Mouse (Mus musculus): ENCODE measurements around the gene Gucy2d. TPM values are rescaled to one million over a fixed set of nuclear protein-coding genes. Genes with fewer than 3 reads are reported as not detected.

Gucy2d gene
- 0.22 TPM in 1 of 2 replicates, not detected in the other for polyA plus RNA-seq (2016; fragmentation: Nextera tagmentation; extraction: Ambion mirVana)

- ATAC-seq (ENCODE audit: low FRiP score) = no peak
- no peak within 1 kb of the TSS for H3K4me3 ChIP-seq
- no peaks in the 10 kb centered on the region for H3K9me3 ChIP-seq (replicated peaks)
- H3K27me3 ChIP-seq = no peaks in the 10 kb centered on the region
- H3K4me1 ChIP-seq = no peaks in the 10 kb centered on the region
- H3K27ac ChIP-seq = no peak within 1 kb of the TSS
- no peak within 1 kb of the TSS for H3K9ac ChIP-seq
- WGBS = 52% methylated on average over 10 of the region's 10 CpGs
- no peaks in the 10 kb centered on the region for H3K36me3 ChIP-seq
- no peak within 1 kb of the TSS for H3K4me2 ChIP-seq (replicated peaks)
Measured at GRCm38 (mm10) chr7:98439956-98440466, at the start of gene Gucy2d. Gene Gucy2d, plus strand, starts transcription at chr7:98440416.

DNA sequence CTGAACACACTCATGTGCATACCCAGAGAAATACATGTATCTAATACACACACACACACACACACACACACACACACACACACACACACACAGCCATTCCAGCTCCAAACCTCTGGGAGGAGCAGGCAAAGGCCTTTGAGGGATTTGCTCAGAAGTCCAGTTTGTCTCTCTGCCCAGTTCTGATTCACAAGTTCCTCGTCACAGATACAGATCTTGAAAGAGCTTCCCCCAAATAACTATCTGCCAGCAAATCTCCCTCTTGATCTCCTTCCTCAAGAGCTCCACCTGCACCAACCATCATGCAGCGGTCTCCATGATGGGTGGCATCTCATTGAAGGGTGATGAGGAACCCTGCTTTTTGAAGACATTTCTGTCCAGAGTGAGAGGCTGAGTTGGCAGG is 49.7 kb upstream of the Gucy2d start:
- no peak overlapping the region for H3K4me3 ChIP-seq
- 79% methylated on average over 2 of the region's 2 CpGs for WGBS

GRCm38 (mm10) chr7:98391351-98391936 is 48.8 kb upstream of the Gucy2d start:
- H3K27me3 ChIP-seq = no peaks in the 10 kb centered on the region
- H3K9me3 ChIP-seq (replicated peaks) = no peaks in the 10 kb centered on the region

More for the DNA sequence above, 49.7 kb upstream of the Gucy2d start:
- Histone ChIP-seq H3K36me3 (no peaks in the 10 kb centered on the region), H3K4me1 (no peaks in the 10 kb centered on the region), H3K27me3 (no peaks in the 10 kb centered on the region), H3K9me3 (replicated peaks) (no peaks in the 10 kb centered on the region), H3K9ac (no peak overlapping the region), H3K27ac (no peak overlapping the region), H3K4me2 (replicated peaks) (no peak overlapping the region)
- ATAC-seq (ENCODE audit: low FRiP score) = no peak

DNA sequence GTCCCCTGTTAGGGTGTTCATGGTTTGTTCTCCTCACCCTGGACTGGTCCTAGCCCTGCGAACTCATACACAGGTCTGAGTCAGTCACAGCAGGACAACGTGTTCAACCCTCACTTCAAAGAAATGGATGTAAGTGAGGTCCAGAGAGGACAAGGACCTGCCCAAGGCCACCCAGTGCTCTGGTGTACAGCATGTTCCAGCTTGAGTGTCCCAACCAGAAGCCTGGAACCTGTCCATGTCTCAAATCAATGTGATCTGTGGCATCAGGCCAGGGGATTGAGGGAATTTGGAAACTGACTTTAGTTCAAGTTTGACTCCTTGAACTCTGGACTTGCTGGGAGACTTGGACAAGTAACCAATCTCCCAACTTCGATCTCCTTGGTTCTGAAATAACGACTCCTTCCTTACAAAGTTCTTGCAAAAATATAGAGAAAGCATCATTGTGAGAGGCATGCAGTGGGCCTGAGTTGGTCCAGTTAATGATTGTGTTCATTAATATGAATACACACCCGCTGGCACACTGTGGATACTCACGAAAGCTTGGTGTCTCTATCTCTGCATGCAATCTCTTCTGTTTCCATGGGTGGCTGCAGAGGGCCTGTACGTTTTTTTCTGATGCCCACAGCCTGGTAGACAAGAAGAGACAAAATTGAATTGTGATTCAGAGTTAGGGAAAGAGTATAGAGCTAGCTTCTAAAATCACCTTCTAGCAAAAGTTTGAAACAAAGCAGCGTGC is 47.6 kb upstream of the Gucy2d start:
- no peaks in the 10 kb centered on the region for H3K9me3 ChIP-seq (replicated peaks)
- no peak overlapping the region for H3K9ac ChIP-seq
- no peak overlapping the region for H3K4me2 ChIP-seq (replicated peaks)
- 86% methylated on average over 8 of the region's 8 CpGs for WGBS
- no peaks in the 10 kb centered on the region for H3K27me3 ChIP-seq
- H3K36me3 ChIP-seq = no peaks in the 10 kb centered on the region
- ATAC-seq (ENCODE audit: low FRiP score) = no peak
- H3K4me1 ChIP-seq = no peaks in the 10 kb centered on the region
- H3K4me3 ChIP-seq = no peak overlapping the region
- no peak overlapping the region for H3K27ac ChIP-seq

More at GRCm38 (mm10) chr7:98391351-98391936, 48.8 kb upstream of the Gucy2d start:
- Histone ChIP-seq H3K4me1 (no peaks in the 10 kb centered on the region), H3K9ac (no peak overlapping the region), H3K27ac (no peak overlapping the region), H3K4me2 (replicated peaks) (no peak overlapping the region), H3K4me3 (no peak overlapping the region), H3K36me3 (no peaks in the 10 kb centered on the region)
- no peak for ATAC-seq (ENCODE audit: low FRiP score)
- WGBS = 91% methylated on average over 7 of the region's 7 CpGs

DNA sequence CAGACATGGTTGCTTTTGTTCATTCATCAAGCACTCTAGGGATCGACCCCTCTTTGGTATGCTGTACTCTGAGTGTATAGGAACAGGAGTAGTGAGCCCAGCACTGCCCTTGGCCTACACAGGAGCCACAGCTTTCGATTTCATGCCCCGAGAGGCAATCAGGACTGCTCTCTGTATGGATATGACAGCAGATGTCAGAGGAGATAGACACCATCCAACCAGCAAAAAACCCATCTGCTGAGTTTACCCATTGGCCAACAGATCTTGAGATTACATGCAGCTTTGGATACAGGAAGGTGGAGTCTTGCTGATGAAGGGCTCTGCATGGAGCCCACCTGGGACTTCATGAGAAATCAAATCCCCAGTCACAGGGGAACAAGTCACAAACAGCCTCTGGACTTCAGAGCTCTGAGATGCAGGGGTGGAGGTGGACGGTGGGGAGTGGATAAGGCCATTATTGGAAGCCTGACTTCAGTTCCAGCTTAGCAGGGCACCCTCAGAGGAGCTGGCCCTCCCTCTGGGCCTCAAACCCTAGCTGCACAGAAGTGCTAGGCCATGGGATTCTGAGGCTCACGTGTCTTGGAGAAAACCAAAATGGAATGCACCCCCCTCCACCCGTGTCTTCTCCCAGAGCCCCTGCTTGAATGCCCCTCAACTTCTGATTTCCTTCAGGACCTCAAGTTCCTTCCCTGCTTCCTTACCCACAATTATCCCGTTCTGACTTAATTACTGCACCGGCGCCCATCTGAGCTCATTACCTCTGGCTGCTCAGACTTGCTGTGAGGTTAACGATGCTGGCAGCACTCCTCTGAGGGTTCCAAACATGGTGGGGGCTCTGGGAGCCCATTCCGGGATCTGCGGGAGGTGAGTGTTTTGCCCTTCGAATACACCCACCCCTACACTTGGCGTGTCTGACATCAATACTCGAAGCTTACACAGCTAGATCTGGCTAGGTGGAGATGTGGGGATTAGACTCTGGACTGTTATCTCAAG is 37.3 kb upstream of the Gucy2d start:
- no peak for ATAC-seq (ENCODE audit: low FRiP score)
- Histone ChIP-seq H3K36me3 (no peaks in the 10 kb centered on the region), H3K27me3 (no peaks in the 10 kb centered on the region), H3K4me1 (0 out of 2 replicates have a peak, but pooled peaks cover 3% of the 10 kb centered on the region), H3K4me3 (no peak overlapping the region), H3K9me3 (replicated peaks) (0 out of 2 replicates have a peak, but pooled peaks cover 3% of the 10 kb centered on the region), H3K4me2 (replicated peaks) (no peak overlapping the region), H3K27ac (no peak overlapping the region), H3K9ac (no peak overlapping the region)
- 65% methylated on average over 15 of the region's 15 CpGs for WGBS

DNA sequence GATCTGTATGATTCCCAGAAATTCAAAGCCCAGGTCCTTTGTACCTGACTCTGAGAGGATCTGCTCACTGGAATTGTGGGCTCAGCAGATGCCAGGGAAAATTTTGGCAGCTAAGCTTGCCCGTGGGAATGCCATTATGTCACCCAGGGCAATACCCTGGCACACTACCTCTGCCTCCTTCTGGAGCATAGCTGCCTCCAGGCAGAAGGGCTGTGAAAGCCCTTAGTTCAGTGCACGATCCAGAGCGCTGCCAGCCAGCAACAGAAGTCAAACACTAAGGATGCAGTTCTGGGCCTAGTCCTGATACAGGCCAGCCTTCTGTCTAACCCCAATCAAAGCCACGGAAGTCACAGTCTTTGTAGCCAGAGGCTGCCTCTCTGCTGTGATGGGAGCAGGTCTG is 36.2 kb upstream of the Gucy2d start:
- ATAC-seq (ENCODE audit: low FRiP score) = no peak
- Histone ChIP-seq H3K27ac (no peak overlapping the region), H3K27me3 (no peaks in the 10 kb centered on the region), H3K4me1 (0 out of 2 replicates have a peak, but pooled peaks cover 3% of the 10 kb centered on the region), H3K4me2 (replicated peaks) (no peak overlapping the region), H3K9ac (no peak overlapping the region), H3K4me3 (no peak overlapping the region), H3K36me3 (no peaks in the 10 kb centered on the region), H3K9me3 (replicated peaks) (0 out of 2 replicates have a peak, but pooled peaks cover 3% of the 10 kb centered on the region)
- 81% methylated on average over 4 of the region's 4 CpGs for WGBS

DNA sequence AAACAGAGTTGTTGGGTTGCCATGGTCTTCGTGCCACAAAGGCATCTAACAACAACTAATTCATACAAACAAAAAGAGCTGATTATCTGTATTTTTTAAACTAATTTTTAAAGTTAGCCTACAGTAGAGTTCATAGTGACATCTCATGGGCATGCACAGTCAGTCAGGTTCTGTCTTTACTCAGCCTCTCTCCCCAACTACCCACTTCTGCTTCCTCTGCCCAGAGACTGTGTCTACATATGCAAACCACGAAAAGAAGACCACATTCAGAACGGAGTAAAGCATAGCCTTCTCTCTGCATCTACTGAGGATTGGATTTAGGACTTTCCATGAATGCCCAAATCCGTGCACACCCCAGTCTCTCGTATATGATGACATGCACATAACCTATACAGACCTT is 32.6 kb upstream of the Gucy2d start:
- no peaks in the 10 kb centered on the region for H3K36me3 ChIP-seq
- no peak for ATAC-seq (ENCODE audit: low FRiP score)
- no peak overlapping the region for H3K9ac ChIP-seq
- H3K27me3 ChIP-seq = no peaks in the 10 kb centered on the region
- no peak overlapping the region for H3K27ac ChIP-seq
- WGBS = 89% methylated on average over 5 of the region's 5 CpGs
- H3K9me3 ChIP-seq (replicated peaks) = no peaks in the 10 kb centered on the region
- no peak overlapping the region for H3K4me3 ChIP-seq
- no peak overlapping the region for H3K4me2 ChIP-seq (replicated peaks)
- H3K4me1 ChIP-seq = 0 out of 2 replicates have a peak, but pooled peaks cover 1% of the 10 kb centered on the region

DNA sequence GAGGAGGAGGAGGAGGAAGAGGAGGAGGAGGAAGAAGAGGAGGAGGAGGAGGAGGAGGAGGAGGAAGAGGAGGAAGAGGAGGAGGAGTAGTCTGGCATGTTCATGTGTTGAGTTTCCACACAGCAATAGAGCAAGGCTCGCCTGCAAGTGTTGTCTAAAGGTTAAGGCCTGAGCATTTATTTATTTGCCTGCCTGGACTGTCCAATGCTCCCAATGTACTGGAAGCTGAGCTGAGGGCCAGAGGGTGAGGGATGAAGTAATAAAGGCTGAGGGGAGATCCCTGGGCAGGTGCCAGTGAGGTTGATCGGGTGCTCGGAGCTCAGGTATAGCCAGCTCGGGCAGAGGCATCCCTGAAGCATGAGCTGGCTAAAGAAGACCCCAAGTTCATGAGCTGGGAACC is 27.1 kb upstream of the Gucy2d start:
- H3K9me3 ChIP-seq (replicated peaks) = no peaks in the 10 kb centered on the region
- 83% methylated on average over 4 of the region's 4 CpGs for WGBS
- H3K4me1 ChIP-seq = no peaks in the 10 kb centered on the region
- ATAC-seq (ENCODE audit: low FRiP score) = no peak
- H3K27me3 ChIP-seq = no peaks in the 10 kb centered on the region
- H3K9ac ChIP-seq = no peak overlapping the region
- H3K4me3 ChIP-seq = no peak overlapping the region
- no peak overlapping the region for H3K27ac ChIP-seq
- no peaks in the 10 kb centered on the region for H3K36me3 ChIP-seq
- H3K4me2 ChIP-seq (replicated peaks) = no peak overlapping the region

GRCm38 (mm10) chr7:98415550-98415949 is 24.7 kb upstream of the Gucy2d start:
- H3K9ac ChIP-seq = no peak overlapping the region
- H3K9me3 ChIP-seq (replicated peaks) = no peaks in the 10 kb centered on the region
- no peak for ATAC-seq (ENCODE audit: low FRiP score)
- no peak overlapping the region for H3K4me2 ChIP-seq (replicated peaks)
- no peaks in the 10 kb centered on the region for H3K36me3 ChIP-seq
- no peak overlapping the region for H3K27ac ChIP-seq
- H3K4me1 ChIP-seq = peaks cover 9% of the 10 kb centered on the region
- no peak overlapping the region for H3K4me3 ChIP-seq
- no peaks in the 10 kb centered on the region for H3K27me3 ChIP-seq
- WGBS = 61% methylated on average over 3 of the region's 3 CpGs

- H3K4me1 ChIP-seq = peaks cover 9% of the 10 kb centered on the region
- H3K4me3 ChIP-seq = no peak overlapping the region
- H3K27ac ChIP-seq = no peak overlapping the region
- H3K36me3 ChIP-seq = no peaks in the 10 kb centered on the region
- no peaks in the 10 kb centered on the region for H3K9me3 ChIP-seq (replicated peaks)
- 82% methylated on average over 4 of the region's 4 CpGs for WGBS
- ATAC-seq (ENCODE audit: low FRiP score) = no peak
- no peak overlapping the region for H3K4me2 ChIP-seq (replicated peaks)
- H3K27me3 ChIP-seq = no peaks in the 10 kb centered on the region
- no peak overlapping the region for H3K9ac ChIP-seq
Measured at GRCm38 (mm10) chr7:98416020-98416419, 24.2 kb upstream of the Gucy2d start.

DNA sequence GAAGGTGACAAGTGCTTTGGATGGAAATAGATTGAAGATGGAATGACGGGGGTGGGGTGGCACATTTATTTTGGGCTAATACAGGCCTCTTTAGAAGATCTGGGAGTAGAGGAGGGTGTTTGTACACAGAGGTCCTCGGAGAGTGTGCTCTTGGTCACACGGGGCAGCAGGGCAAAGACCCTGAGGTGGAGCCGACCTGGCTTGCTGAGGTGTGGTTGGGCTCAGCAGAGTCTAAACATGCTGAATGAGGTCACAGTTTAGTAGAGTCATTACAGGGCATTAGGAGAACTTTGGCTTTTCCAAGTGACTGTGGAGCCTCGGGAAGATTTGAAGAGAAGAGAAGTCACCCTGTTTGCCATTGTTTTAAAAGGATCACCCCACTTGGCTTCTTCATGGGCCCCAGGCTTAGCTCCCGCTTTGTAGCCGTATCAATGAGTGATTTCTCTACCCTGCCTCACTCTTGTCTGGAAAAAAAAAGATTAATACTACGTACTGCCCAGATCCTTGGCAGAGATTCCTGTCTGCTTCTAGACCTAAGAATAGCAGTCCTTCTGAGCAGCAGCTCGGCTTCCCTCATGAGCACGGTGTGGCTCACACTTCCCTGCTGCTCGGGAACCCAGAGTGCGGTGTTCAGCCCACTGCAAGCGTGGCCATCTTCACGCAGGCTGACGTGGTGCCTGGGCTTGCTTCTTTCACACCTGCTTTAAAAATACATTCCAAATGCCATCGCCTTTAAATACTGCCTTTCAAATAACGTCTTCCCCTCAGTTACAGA is 22.0 kb upstream of the Gucy2d start:
- Histone ChIP-seq H3K27me3 (no peaks in the 10 kb centered on the region), H3K36me3 (no peaks in the 10 kb centered on the region), H3K4me2 (replicated peaks) (no peak overlapping the region), H3K4me1 (peaks cover 9% of the 10 kb centered on the region), H3K27ac (no peak overlapping the region), H3K4me3 (no peak overlapping the region), H3K9me3 (replicated peaks) (no peaks in the 10 kb centered on the region), H3K9ac (no peak overlapping the region)
- ATAC-seq (ENCODE audit: low FRiP score) = no peak
- WGBS = 76% methylated on average over 17 of the region's 17 CpGs
